Mouse (Mus musculus): Measurements from ENCODE around the gene Tbl1x.

GRCm38 (mm10) chrX:77528401-77528800 is 17.6 kb downstream of the Tbl1x start:
- TF ChIP-seq POLR2A (IDR thresholded peaks at IDR 0.05; ENCODE audit: borderline replicate concordance, control insufficient read depth, low read depth, low read length): no peak
- no peak for TF ChIP-seq CTCF (IDR thresholded peaks at IDR 0.05; ENCODE audit: control insufficient read depth, insufficient read depth, low read length)

Measured in bone marrow, adult 2 months (tissue).